In the genomic region with DNA sequence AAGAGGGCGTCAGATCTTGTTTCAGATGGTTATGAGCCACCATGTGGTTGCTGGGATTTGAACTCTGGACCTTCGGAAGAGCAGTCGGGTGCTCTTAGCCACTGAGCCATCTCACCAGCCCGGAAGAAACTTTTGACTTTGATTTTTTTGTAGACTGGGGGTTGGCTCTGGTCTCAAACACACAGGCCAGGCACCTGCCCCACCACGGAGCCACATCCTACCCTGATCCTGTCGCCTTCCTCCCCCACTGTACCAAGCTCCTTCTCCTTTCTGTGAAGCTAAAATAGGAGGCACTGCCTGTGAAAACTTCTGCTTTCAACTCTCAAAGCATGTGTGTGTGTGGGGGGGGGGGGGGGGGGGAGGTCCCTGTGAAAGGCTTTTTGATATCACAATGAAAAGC, we compare ENCODE assay signal across 15 mouse cellular contexts. TPM values are rescaled to one million over a fixed set of nuclear protein-coding genes. Genes with fewer than 3 reads are reported as not detected.
DNase-seq lines count a peak whose midpoint lies in the region; ATAC-seq and TF ChIP-seq lines count a peak whose summit lies in the region.
"Had no signal": no experiment of that assay in that cellular context is flagged by ENCODE, and none has a peak within 500 bp of the region (broad histone marks: within the 10 kb centered on the region; RNA-seq: fewer than 3 reads in every experiment).

No protein-coding gene starts in this region.

- no peaks in the 10 kb centered on the region for H3K27me3 ChIP-seq in forebrain, postnatal 0 days (ENCODE audit: insufficient read depth, low read length)
- no peaks in the 10 kb centered on the region for H3K27me3 ChIP-seq in forebrain, embryonic 11.5 days (ENCODE audit: control insufficient read depth, insufficient read depth, low read length)
- H3K27me3 ChIP-seq in hindbrain, embryonic 13.5 days: no peaks in the 10 kb centered on the region
- no peaks in the 10 kb centered on the region for H3K27me3 ChIP-seq in hindbrain, embryonic 12.5 days
- H3K27me3 ChIP-seq: liver, embryonic 13.5 days had no signal

- peak overlapping the region; percentile 35; the same call in 1 of the 2 replicates for H3K27ac ChIP-seq in forebrain, postnatal 0 days (ENCODE audit: low read depth, low read length)
- no peak overlapping the region for H3K27ac ChIP-seq in forebrain, embryonic 11.5 days (ENCODE audit: low read depth, low read length)
- no peak overlapping the region for H3K27ac ChIP-seq in hindbrain, embryonic 13.5 days
- H3K27ac ChIP-seq in hindbrain, embryonic 12.5 days: no peak overlapping the region
- H3K27ac ChIP-seq: liver, embryonic 13.5 days; macrophage had no signal

- 81% methylated on average over 6 of the region's 6 CpGs for WGBS in forebrain, postnatal 0 days
- 82% methylated on average over 6 of the region's 6 CpGs for WGBS in forebrain, embryonic 11.5 days
- 87% methylated on average over 6 of the region's 6 CpGs for WGBS in hindbrain, embryonic 13.5 days
- WGBS in hindbrain, embryonic 12.5 days: 82% methylated on average over 6 of the region's 6 CpGs

- no peak overlapping the region for H3K9ac ChIP-seq in forebrain, postnatal 0 days
- H3K9ac ChIP-seq in forebrain, embryonic 11.5 days (ENCODE audit: low read length): no peak overlapping the region
- no peak overlapping the region for H3K9ac ChIP-seq in hindbrain, embryonic 13.5 days
- no peak overlapping the region for H3K9ac ChIP-seq in hindbrain, embryonic 12.5 days
- H3K9ac ChIP-seq: liver, embryonic 13.5 days had no signal

- H3K4me2 ChIP-seq in forebrain, postnatal 0 days (ENCODE audit: low read depth): no peak overlapping the region
- no peak overlapping the region for H3K4me2 ChIP-seq in forebrain, embryonic 11.5 days (ENCODE audit: low read depth, low read length, severe bottlenecking)
- H3K4me2 ChIP-seq in hindbrain, embryonic 13.5 days: no peak overlapping the region
- H3K4me2 ChIP-seq in hindbrain, embryonic 12.5 days (replicated peaks): no peak overlapping the region
- H3K4me2 ChIP-seq: liver, embryonic 13.5 days had no signal

- no peaks in the 10 kb centered on the region for H3K9me3 ChIP-seq in forebrain, postnatal 0 days (ENCODE audit: low read length)
- H3K9me3 ChIP-seq in forebrain, embryonic 11.5 days (ENCODE audit: control insufficient read depth, low read length): no peaks in the 10 kb centered on the region
- no peaks in the 10 kb centered on the region for H3K9me3 ChIP-seq in hindbrain, embryonic 13.5 days
- no peaks in the 10 kb centered on the region for H3K9me3 ChIP-seq in hindbrain, embryonic 12.5 days (replicated peaks)
- H3K9me3 ChIP-seq: liver, embryonic 13.5 days had no signal

- TF ChIP-seq CTCF in forebrain, postnatal 0 days (IDR thresholded peaks at IDR 0.05; ENCODE audit: low read depth): no peak

- no peak overlapping the region for H3K4me3 ChIP-seq in forebrain, postnatal 0 days (ENCODE audit: low read depth, low read length)
- H3K4me3 ChIP-seq in forebrain, embryonic 11.5 days (ENCODE audit: low read depth, low read length): no peak overlapping the region
- no peak overlapping the region for H3K4me3 ChIP-seq in hindbrain, embryonic 13.5 days
- no peak overlapping the region for H3K4me3 ChIP-seq in hindbrain, embryonic 12.5 days
- H3K4me3 ChIP-seq: heart, adult 2 months; liver, embryonic 13.5 days had no signal

- DNase-seq in forebrain, postnatal 0 days: no peak
- no peak for DNase-seq in forebrain, embryonic 11.5 days (ENCODE audit: low spot score)
- DNase-seq in A20 (ENCODE audit: low read depth, low spot score): peak; percentile 90
- no peak for DNase-seq in frontal cortex, postnatal 25 days (ENCODE audit: low spot score in 2 of 2)
- DNase-seq: cerebellum, adult 11-12 months; heart, adult 2 months; heart, postnatal 4 days; liver, embryonic 13.5 days; right cerebral cortex, postnatal 4 days had no signal

- H3K4me1 ChIP-seq in forebrain, postnatal 0 days (ENCODE audit: insufficient read depth): peaks cover 6% of the 10 kb centered on the region; the same call in 1 of the 2 replicates
- H3K4me1 ChIP-seq in forebrain, embryonic 11.5 days (replicated peaks; ENCODE audit: control insufficient read depth, insufficient read depth, low read length): no peaks in the 10 kb centered on the region
- H3K4me1 ChIP-seq in hindbrain, embryonic 13.5 days (replicated peaks): peaks cover 15% of the 10 kb centered on the region; the same call in 1 of the 2 replicates
- H3K4me1 ChIP-seq in hindbrain, embryonic 12.5 days: no peaks in the 10 kb centered on the region; the same call in 1 of the 2 replicates

- H3K36me3 ChIP-seq in forebrain, postnatal 0 days (ENCODE audit: insufficient read depth): no peaks in the 10 kb centered on the region
- H3K36me3 ChIP-seq in forebrain, embryonic 11.5 days (ENCODE audit: control insufficient read depth, insufficient read depth, low read length): no peaks in the 10 kb centered on the region
- no peaks in the 10 kb centered on the region for H3K36me3 ChIP-seq in hindbrain, embryonic 13.5 days
- H3K36me3 ChIP-seq in hindbrain, embryonic 12.5 days: no peaks in the 10 kb centered on the region
- H3K36me3 ChIP-seq: liver, embryonic 13.5 days had no signal

- ATAC-seq in forebrain, postnatal 0 days: no peak
- ATAC-seq in forebrain, embryonic 11.5 days (replicated peaks; ENCODE audit: low FRiP score): no peak
- peak; percentile 43 for ATAC-seq in activated CD4-positive, CD25-positive, alpha-beta regulatory T cell, adult 4 months
- peak; percentile 81 for ATAC-seq in neutrophil, adult 5-6 weeks (ENCODE audit: extremely low read depth, insufficient number of reproducible peaks, low FRiP score, poor library complexity, severe bottlenecking)
- ATAC-seq in hindbrain, embryonic 13.5 days (ENCODE audit: low FRiP score): no peak
- ATAC-seq in hindbrain, embryonic 12.5 days (ENCODE audit: low FRiP score): no peak
- ATAC-seq: intestine, embryonic 16.5 days had no signal

RNA-seq across cellular contexts. Expression of gene Lrch1, which starts 39.4 kb away (rescaled TPM):
- total RNA-seq in forebrain, postnatal 0 days (2014; rRNA removed): 12.6 and 20.8 TPM in 2 replicates
- polyA plus RNA-seq in forebrain, postnatal 0 days (2015; fragmentation: Nextera tagmentation; extraction: Ambion mirVana): 8.1 and 12.7 TPM in 2 replicates
- polyA plus RNA-seq in forebrain, embryonic 11.5 days (2014; fragmentation: Nextera tagmentation; extraction: Ambion mirVana): 7.6 and 8.5 TPM in 2 replicates
- 10 to 100 TPM; 24.1 to 24.4 TPM for polyA plus RNA-seq in activated CD4-positive, CD25-positive, alpha-beta regulatory T cell, adult 4 months (2017; shearing (Covaris generic))
- 43.7 and 50.0 TPM in 2 replicates for total RNA-seq in neutrophil, adult 5-6 weeks (2017)
- 13.1 and 13.2 TPM in 2 replicates for polyA plus RNA-seq in hindbrain, embryonic 13.5 days (2015; fragmentation: Nextera tagmentation; extraction: Ambion mirVana)
- polyA plus RNA-seq in hindbrain, embryonic 12.5 days (2016; fragmentation: Nextera tagmentation; extraction: Ambion mirVana): 13.3 and 23.4 TPM in 2 replicates

Comparison
In these comparisons a context has a peak if more than half of its experiments do, and no peak if none do; other contexts are left out.
1. ATAC-seq: peak in activated CD4-positive, CD25-positive, alpha-beta regulatory T cell, adult 4 months (single experiment) and neutrophil, adult 5-6 weeks (single experiment); none in forebrain, postnatal 0 days (single experiment), forebrain, embryonic 11.5 days (single experiment), hindbrain, embryonic 13.5 days (single experiment) and hindbrain, embryonic 12.5 days (single experiment).